Mouse (Mus musculus): ENCODE measurements around the gene Ccni. TPM values are rescaled to one million over a fixed set of nuclear protein-coding genes. Genes with fewer than 3 reads are reported as not detected.

Gene Ccni
- polyA plus RNA-seq (2012; rRNA removed) (83.6 and 96.6 TPM in 2 replicates), polyA plus RNA-seq (2014; fragmentation: Nextera tagmentation; extraction: Ambion mirVana) (129 and 134 TPM in 2 replicates)

DNA sequence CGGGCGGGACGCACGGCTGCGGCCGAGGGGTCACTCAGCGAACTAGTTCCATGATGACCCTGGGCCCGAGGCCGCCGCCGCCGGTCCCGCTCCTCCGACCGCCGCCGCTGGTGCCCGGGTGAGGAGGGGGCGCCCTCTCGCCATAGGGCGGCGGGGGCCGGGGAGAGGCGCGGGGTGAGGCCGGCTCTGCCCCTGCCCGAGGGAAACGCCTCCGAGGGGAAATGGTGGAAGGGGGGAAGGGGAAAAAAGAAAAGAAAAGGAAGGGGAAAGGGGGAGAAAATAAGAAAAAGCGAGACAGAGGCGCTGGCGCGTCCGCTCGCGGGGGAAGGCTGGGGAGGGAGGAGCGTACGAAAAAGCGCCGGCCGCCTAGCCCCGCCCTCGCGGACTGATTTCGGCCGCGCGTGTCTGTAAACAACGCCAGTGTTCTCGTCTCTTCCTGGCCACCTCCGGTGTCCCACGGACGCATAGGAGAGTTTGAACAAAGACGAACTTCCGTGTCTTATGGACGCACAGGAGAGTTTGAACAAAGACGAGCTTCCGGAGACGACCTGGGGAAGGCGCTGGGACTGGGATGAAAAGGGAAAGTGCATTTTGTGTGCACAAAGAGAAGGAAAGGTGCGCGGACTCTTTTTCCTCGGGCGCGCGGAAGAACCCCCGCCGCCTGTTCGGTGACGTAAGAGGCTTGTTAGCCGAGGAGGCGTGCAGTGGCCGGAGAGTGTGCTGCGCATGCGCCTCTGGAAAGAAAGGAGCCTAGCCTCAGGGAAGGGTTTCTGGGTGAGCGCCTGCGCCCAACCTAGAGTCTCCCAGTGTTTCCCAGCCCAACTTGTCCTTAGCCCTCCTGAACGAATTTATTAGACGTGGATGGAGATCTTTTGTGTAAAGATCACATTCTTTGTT, at the start of gene Ccni, which contains the start of gene 2010109A12Rik:
Gene Ccni, minus strand, starts transcription at position 387 of the 897 bp plus-strand sequence.
Gene 2010109A12Rik, plus strand, starts transcription at position 410 of the 897 bp plus-strand sequence.
- ATAC-seq (ENCODE audit: low FRiP score, low read depth) (peak; percentile 97), DNase-seq (ENCODE audit: low spot score) (peak; percentile 96)
- Histone ChIP-seq H3K9me3 (ENCODE audit: control insufficient read depth, low read length) (no peaks in the 10 kb centered on the region), H3K9ac (ENCODE audit: low read depth, low read length, severe bottlenecking) (peak within 1 kb of the TSS; percentile 95), H3K4me2 (replicated peaks; ENCODE audit: low read depth, low read length, severe bottlenecking) (peak within 1 kb of the TSS; percentile 64), H3K27ac (replicated peaks; ENCODE audit: low read depth, low read length) (peak within 1 kb of the TSS; percentile 93), H3K4me1 (ENCODE audit: control insufficient read depth, insufficient read depth, low read length) (peaks cover 16% of the 10 kb centered on the region), H3K4me3 (replicated peaks; ENCODE audit: low read length) (peak within 1 kb of the TSS; percentile 85), H3K36me3 (ENCODE audit: control insufficient read depth, insufficient read depth, low read length) (peaks cover 8% of the 10 kb centered on the region), H3K27me3 (ENCODE audit: control insufficient read depth, insufficient read depth, low read length) (no peaks in the 10 kb centered on the region)
- WGBS: 1% methylated on average over 75 of the region's 79 CpGs
- peak; percentile 68; the same call in 1 of the 2 replicates for TF ChIP-seq POLR2A (IDR thresholded peaks at IDR 0.05; ENCODE audit: borderline replicate concordance, extremely low read depth, insufficient read depth, insufficient read length)

DNA sequence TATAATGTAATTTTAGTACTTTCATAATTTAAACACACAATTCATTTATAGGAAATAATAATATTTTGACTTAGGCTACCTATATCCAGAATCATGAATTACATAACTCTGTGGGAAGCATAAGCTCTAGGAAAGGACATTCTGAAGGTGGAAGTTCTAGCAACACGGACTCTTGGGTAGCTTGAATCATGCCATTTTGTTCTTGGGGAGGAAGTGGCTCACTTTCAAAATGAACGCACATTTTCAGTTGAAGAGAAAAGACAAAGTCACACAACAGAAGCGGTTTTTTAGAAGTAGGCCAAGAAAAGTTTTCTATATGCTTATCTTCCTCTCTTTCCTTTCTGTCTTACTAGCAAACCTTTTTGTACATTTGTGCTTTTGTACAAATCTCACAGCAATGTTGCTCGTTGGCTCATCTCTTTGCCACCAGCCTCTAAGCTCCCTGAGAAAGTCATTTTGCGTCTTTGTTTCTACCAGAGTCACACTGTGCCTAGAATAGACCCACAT, 49.5 kb upstream of the Ccni start:
- H3K9me3 ChIP-seq (ENCODE audit: control insufficient read depth, low read length): no peaks in the 10 kb centered on the region
- H3K27ac ChIP-seq (replicated peaks; ENCODE audit: low read depth, low read length): no peak overlapping the region
- DNase-seq (ENCODE audit: low spot score) (no peak), ATAC-seq (ENCODE audit: low FRiP score, low read depth) (no peak)
- H3K4me1 ChIP-seq (ENCODE audit: control insufficient read depth, insufficient read depth, low read length): no peaks in the 10 kb centered on the region
- H3K9ac ChIP-seq (ENCODE audit: low read depth, low read length, severe bottlenecking): no peak overlapping the region
- 85% methylated on average over 5 of the region's 5 CpGs for WGBS
- no peak overlapping the region for H3K4me2 ChIP-seq (replicated peaks; ENCODE audit: low read depth, low read length, severe bottlenecking)
- no peak for TF ChIP-seq POLR2A (IDR thresholded peaks at IDR 0.05; ENCODE audit: borderline replicate concordance, extremely low read depth, insufficient read depth, insufficient read length)
- H3K4me3 ChIP-seq (replicated peaks; ENCODE audit: low read length): no peak overlapping the region
- no peaks in the 10 kb centered on the region for H3K27me3 ChIP-seq (ENCODE audit: control insufficient read depth, insufficient read depth, low read length)
- no peaks in the 10 kb centered on the region for H3K36me3 ChIP-seq (ENCODE audit: control insufficient read depth, insufficient read depth, low read length)

GRCm38 (mm10) chr5:93251001-93251760, 44.9 kb upstream of the Ccni start:
- no peaks in the 10 kb centered on the region for H3K27me3 ChIP-seq (ENCODE audit: control insufficient read depth, insufficient read depth, low read length)
- H3K27ac ChIP-seq (replicated peaks; ENCODE audit: low read depth, low read length): no peak overlapping the region
- H3K4me1 ChIP-seq (ENCODE audit: control insufficient read depth, insufficient read depth, low read length): no peaks in the 10 kb centered on the region
- WGBS: 83% methylated on average over 12 of the region's 12 CpGs
- H3K36me3 ChIP-seq (ENCODE audit: control insufficient read depth, insufficient read depth, low read length): no peaks in the 10 kb centered on the region
- no peak for TF ChIP-seq POLR2A (IDR thresholded peaks at IDR 0.05; ENCODE audit: borderline replicate concordance, extremely low read depth, insufficient read depth, insufficient read length)
- H3K9me3 ChIP-seq (ENCODE audit: control insufficient read depth, low read length): no peaks in the 10 kb centered on the region
- no peak overlapping the region for H3K4me3 ChIP-seq (replicated peaks; ENCODE audit: low read length)
- no peak for ATAC-seq (ENCODE audit: low FRiP score, low read depth)
- no peak overlapping the region for H3K4me2 ChIP-seq (replicated peaks; ENCODE audit: low read depth, low read length, severe bottlenecking)
- no peak for DNase-seq (ENCODE audit: low spot score)
- no peak overlapping the region for H3K9ac ChIP-seq (ENCODE audit: low read depth, low read length, severe bottlenecking)

DNA sequence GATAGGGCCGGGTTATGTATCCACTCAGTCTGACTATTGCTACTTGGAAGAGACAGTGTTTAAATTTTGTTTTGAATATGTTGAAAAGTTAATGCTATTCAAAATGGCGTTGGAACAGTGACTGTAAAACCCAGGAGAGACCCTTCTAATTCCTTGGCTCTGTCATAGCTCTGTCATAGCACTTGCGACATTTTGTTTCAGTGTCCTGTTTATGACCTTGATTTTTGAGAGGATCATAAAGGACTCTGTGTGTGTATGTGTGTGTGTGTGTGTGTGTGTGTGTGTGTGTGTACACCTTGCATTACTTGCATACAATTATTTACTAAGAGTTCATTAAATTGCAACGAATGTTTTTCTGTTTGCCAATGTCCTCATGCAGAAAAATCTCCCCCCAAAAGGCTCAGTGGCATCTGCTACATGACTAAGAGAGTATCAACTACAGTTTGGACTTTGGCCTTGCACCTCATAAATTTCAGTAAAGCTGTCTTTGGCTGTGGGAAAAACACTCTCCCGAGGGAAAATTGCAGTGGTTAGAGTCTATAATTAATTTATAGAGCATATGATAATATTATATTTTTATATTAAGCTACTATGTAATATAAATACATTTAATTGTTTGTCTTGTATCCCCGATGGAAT, 43.8 kb upstream of the Ccni start:
- ATAC-seq (ENCODE audit: low FRiP score, low read depth) (no peak), DNase-seq (ENCODE audit: low spot score) (no peak)
- no peak overlapping the region for H3K9ac ChIP-seq (ENCODE audit: low read depth, low read length, severe bottlenecking)
- H3K4me1 ChIP-seq (ENCODE audit: control insufficient read depth, insufficient read depth, low read length): no peaks in the 10 kb centered on the region
- no peaks in the 10 kb centered on the region for H3K9me3 ChIP-seq (ENCODE audit: control insufficient read depth, low read length)
- TF ChIP-seq POLR2A (IDR thresholded peaks at IDR 0.05; ENCODE audit: borderline replicate concordance, extremely low read depth, insufficient read depth, insufficient read length): no peak
- 61% methylated on average over 6 of the region's 6 CpGs for WGBS
- H3K4me2 ChIP-seq (replicated peaks; ENCODE audit: low read depth, low read length, severe bottlenecking): no peak overlapping the region
- H3K36me3 ChIP-seq (ENCODE audit: control insufficient read depth, insufficient read depth, low read length): no peaks in the 10 kb centered on the region
- H3K4me3 ChIP-seq (replicated peaks; ENCODE audit: low read length): no peak overlapping the region
- no peak overlapping the region for H3K27ac ChIP-seq (replicated peaks; ENCODE audit: low read depth, low read length)
- no peaks in the 10 kb centered on the region for H3K27me3 ChIP-seq (ENCODE audit: control insufficient read depth, insufficient read depth, low read length)

All from limb, embryonic 14.5 days (tissue).